Mouse (Mus musculus): Measurements from ENCODE around the gene Bola3. TPM values are rescaled to one million over a fixed set of nuclear protein-coding genes. Genes with fewer than 3 reads are reported as not detected.
"Not testable (repeated sequence)": the region's sequence is repeated elsewhere in the genome, so short reads cannot be mapped to it uniquely, and the experiment has no call there.

Gene Bola3
- polyA plus RNA-seq, 1 experiment from 2014 or later: 196 TPM

DNA sequence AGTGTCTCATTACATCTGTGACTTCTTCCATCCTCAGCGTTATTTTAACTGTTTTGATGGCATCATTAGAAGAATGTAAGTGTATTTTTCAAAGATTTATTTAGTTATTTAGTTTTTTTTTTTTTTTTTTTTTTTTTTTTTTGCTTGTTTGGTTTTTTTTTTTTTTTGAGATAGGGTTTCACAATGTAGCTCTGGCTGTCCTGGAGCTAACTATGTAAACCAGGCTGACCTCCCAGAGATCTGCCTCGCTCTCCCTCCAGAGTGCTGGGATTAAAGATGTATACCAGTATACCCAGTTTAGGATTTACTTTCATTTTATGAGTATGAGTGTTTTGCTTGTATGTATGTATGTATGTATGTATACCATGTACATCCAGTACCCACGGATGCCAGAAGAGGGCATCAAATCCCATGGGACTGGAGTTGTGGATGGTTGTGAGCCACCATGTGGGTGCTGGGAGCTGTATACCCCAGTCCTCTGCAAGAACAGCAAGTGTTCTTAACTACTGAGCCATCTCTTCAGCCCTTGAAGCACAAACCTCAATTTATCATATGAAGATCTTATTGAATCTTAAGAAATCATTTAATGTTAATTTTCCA is 21.3 kb upstream of the Bola3 start:
- peak overlapping the region; percentile 74 for H3K4me3 ChIP-seq (ENCODE audit: low read depth, low read length)
- H3K9ac ChIP-seq (ENCODE audit: low read depth, low read length): no peak overlapping the region
- H3K9me3 ChIP-seq (replicated peaks; ENCODE audit: control insufficient read depth, low read length): no peaks in the 10 kb centered on the region
- ATAC-seq (ENCODE audit: low read depth): no peak
- H3K27me3 ChIP-seq (ENCODE audit: control insufficient read depth, insufficient read depth, low read depth, low read length): no peaks in the 10 kb centered on the region
- H3K36me3 ChIP-seq (ENCODE audit: control insufficient read depth, insufficient read depth): peaks cover 37% of the 10 kb centered on the region
- peaks cover 20% of the 10 kb centered on the region for H3K4me1 ChIP-seq (ENCODE audit: control insufficient read depth, low read depth, low read length)
- peak overlapping the region; percentile 56 for H3K4me2 ChIP-seq (ENCODE audit: low read depth, low read length)
- WGBS (ENCODE audit: insufficient replicate concordance): 84% methylated on average over 3 of the region's 3 CpGs
- H3K27ac ChIP-seq (ENCODE audit: low read length): no peak overlapping the region

DNA sequence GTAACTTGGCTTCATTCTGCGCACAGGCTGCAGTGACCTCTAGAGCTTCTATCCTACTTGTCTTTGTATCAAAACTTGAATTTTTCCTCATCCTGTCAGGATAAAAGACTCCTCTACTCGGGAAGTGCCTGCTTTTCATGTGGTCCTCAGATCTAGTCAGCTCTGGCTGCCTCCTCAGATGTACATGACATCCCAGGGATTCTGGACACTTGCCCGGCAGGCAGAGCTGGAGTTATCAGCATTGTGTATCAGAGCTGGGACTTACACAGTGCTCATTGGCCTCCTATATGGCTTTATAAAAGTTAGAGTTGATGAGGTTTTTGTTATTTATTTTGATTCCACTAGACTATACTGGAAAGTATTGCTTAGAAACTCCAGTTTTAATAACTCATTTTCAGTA is 7.6 kb upstream of the Bola3 start:
- peaks cover 44% of the 10 kb centered on the region for H3K36me3 ChIP-seq (ENCODE audit: control insufficient read depth, insufficient read depth)
- H3K9me3 ChIP-seq (replicated peaks; ENCODE audit: control insufficient read depth, low read length): no peaks in the 10 kb centered on the region
- no peaks in the 10 kb centered on the region for H3K27me3 ChIP-seq (ENCODE audit: control insufficient read depth, insufficient read depth, low read depth, low read length)
- H3K4me1 ChIP-seq (ENCODE audit: control insufficient read depth, low read depth, low read length): no peaks in the 10 kb centered on the region
- WGBS (ENCODE audit: insufficient replicate concordance): 70% methylated on average over 3 of the region's 3 CpGs
- no peak for ATAC-seq (ENCODE audit: low read depth)
- no peak overlapping the region for H3K9ac ChIP-seq (ENCODE audit: low read depth, low read length)
- H3K4me3 ChIP-seq (ENCODE audit: low read depth, low read length): no peak overlapping the region
- H3K27ac ChIP-seq (ENCODE audit: low read length): no peak overlapping the region
- no peak overlapping the region for H3K4me2 ChIP-seq (ENCODE audit: low read depth, low read length)

DNA sequence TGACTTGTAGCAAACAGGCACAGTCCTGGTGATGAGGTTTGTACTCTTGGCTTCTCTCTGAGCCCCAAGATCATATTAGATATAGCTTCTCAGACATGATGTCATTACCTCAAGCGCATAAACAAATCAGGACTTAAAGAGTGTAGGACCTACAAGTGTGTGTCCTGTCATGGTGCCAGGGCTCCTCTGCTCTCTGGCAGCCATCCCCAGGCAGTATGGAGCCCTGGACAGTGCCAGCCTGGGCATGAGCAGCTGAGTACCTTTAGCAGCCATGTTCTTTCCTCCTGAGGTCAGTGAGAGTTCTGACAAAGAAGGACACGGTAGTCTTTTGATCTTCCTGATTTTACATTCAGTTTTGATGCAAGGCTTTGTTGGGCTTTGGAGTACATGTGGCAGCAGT is 6.0 kb upstream of the Bola3 start:
- Histone ChIP-seq H3K36me3 (ENCODE audit: control insufficient read depth, insufficient read depth) (peaks cover 43% of the 10 kb centered on the region), H3K4me3 (ENCODE audit: low read depth, low read length) (no peak overlapping the region), H3K9ac (ENCODE audit: low read depth, low read length) (no peak overlapping the region), H3K27ac (ENCODE audit: low read length) (no peak overlapping the region), H3K27me3 (ENCODE audit: control insufficient read depth, insufficient read depth, low read depth, low read length) (no peaks in the 10 kb centered on the region), H3K4me1 (ENCODE audit: control insufficient read depth, low read depth, low read length) (no peaks in the 10 kb centered on the region), H3K4me2 (ENCODE audit: low read depth, low read length) (no peak overlapping the region), H3K9me3 (replicated peaks; ENCODE audit: control insufficient read depth, low read length) (no peaks in the 10 kb centered on the region)
- no peak for ATAC-seq (ENCODE audit: low read depth)
- 93% methylated on average over 2 of the region's 2 CpGs for WGBS (ENCODE audit: insufficient replicate concordance)

DNA sequence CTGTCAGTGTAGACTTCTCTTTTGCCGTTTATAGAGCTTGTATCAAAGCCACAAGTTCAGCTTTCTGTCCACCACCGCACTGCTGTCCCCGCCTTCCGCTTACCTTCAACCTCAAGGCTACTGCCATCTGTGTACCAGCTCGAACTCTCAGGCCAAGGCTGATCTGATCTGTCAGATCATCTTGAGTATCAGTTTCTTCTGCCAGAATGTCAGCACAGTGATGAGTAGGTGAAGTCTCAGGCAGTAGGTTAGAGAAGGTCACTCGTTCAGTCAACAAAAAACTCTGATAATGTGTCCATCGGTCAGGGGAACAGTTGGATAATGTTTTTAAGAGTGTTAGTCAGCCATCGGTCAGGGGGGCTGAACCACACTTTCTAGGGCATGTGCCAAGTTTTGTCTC is 3.7 kb upstream of the Bola3 start:
- H3K27ac ChIP-seq (ENCODE audit: low read length); H3K4me2 ChIP-seq (ENCODE audit: low read depth, low read length); H3K9ac ChIP-seq (ENCODE audit: low read depth, low read length); H3K4me3 ChIP-seq (ENCODE audit: low read depth, low read length); ATAC-seq (ENCODE audit: low read depth); H3K9me3 ChIP-seq (replicated peaks; ENCODE audit: control insufficient read depth, low read length); H3K27me3 ChIP-seq (ENCODE audit: control insufficient read depth, insufficient read depth, low read depth, low read length): not testable (repeated sequence)
- WGBS (ENCODE audit: insufficient replicate concordance): 77% methylated on average over 8 of the region's 8 CpGs
- H3K4me1 ChIP-seq (ENCODE audit: control insufficient read depth, low read depth, low read length): peaks cover 10% of the 10 kb centered on the region
- H3K36me3 ChIP-seq (ENCODE audit: control insufficient read depth, insufficient read depth): peaks cover 22% of the 10 kb centered on the region

DNA sequence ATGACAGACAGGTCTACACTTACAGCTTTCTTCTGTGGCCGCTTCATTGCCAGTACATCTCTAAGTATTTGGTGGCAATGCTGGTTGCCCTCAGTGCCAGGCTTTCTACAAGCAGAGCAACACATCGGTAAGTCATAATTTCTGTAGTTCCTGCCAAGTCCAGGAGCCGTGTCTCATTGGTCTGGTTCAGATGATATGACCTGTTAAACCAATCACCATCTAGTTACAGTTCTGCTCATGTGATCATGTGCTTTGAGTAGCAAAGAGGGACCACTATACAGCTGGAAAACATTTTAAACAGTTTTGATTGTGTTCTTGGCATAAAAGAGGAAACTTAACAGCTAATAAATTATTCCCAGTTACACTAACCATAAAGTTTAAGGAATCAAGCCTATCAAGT is 1.0 kb upstream of the Bola3 start:
- H3K4me3 ChIP-seq (ENCODE audit: low read depth, low read length): no peak overlapping the region
- ATAC-seq (ENCODE audit: low read depth): no peak
- no peak overlapping the region for H3K4me2 ChIP-seq (ENCODE audit: low read depth, low read length)
- no peak overlapping the region for H3K27ac ChIP-seq (ENCODE audit: low read length)
- no peaks in the 10 kb centered on the region for H3K9me3 ChIP-seq (replicated peaks; ENCODE audit: control insufficient read depth, low read length)
- H3K27me3 ChIP-seq (ENCODE audit: control insufficient read depth, insufficient read depth, low read depth, low read length): no peaks in the 10 kb centered on the region
- H3K4me1 ChIP-seq (ENCODE audit: control insufficient read depth, low read depth, low read length): peaks cover 30% of the 10 kb centered on the region
- WGBS (ENCODE audit: insufficient replicate concordance): 74% methylated on average over 3 of the region's 3 CpGs
- H3K9ac ChIP-seq (ENCODE audit: low read depth, low read length): no peak overlapping the region
- peaks cover 3% of the 10 kb centered on the region for H3K36me3 ChIP-seq (ENCODE audit: control insufficient read depth, insufficient read depth)

DNA sequence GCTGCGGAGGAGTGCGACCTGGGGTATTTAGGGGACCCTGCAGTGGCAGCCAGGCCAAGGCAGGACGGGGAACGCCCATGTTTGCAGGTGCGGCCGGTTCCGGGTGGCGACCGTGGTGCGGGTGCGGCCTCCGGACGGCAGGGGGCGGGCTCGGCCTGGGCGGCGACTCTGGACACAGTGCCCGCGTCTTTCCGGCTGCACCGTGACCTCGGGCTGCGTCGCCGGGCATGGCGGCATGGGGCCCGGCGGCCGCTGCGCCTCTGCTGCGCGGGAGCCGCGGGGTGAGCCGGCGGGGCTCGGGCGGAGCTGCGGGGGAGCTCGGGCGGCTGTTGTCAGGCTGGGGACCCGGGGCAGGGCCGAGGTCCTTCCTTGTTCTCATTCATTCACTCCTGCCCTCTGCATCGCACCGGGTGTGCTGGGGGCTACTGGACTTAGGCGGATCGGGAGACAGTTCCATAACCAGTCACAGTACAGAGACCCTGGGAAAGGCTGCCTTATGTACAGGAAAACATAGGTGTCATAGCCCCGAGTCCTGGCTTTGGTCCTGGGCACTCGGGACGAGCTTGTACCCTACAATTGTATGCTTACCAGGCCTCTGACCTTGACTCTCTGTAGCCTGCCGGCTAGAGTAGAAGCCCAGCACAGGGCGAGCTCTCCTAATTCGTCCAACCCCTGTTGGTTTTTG is 469 bp downstream of the Bola3 start:
- Histone ChIP-seq H3K36me3 (ENCODE audit: control insufficient read depth, insufficient read depth) (peaks cover 16% of the 10 kb centered on the region), H3K4me1 (ENCODE audit: control insufficient read depth, low read depth, low read length) (peaks cover 42% of the 10 kb centered on the region), H3K27ac (ENCODE audit: low read length) (peak overlapping the region; percentile 97), H3K4me2 (ENCODE audit: low read depth, low read length) (peak overlapping the region; percentile 84), H3K9me3 (replicated peaks; ENCODE audit: control insufficient read depth, low read length) (no peaks in the 10 kb centered on the region), H3K9ac (ENCODE audit: low read depth, low read length) (peak overlapping the region; percentile 98), H3K27me3 (ENCODE audit: control insufficient read depth, insufficient read depth, low read depth, low read length) (no peaks in the 10 kb centered on the region), H3K4me3 (ENCODE audit: low read depth, low read length) (peak overlapping the region; percentile 92)
- WGBS (ENCODE audit: insufficient replicate concordance): under 1% methylated on average over 53 of the region's 53 CpGs
- peak; percentile 82 for ATAC-seq (ENCODE audit: low read depth)

DNA sequence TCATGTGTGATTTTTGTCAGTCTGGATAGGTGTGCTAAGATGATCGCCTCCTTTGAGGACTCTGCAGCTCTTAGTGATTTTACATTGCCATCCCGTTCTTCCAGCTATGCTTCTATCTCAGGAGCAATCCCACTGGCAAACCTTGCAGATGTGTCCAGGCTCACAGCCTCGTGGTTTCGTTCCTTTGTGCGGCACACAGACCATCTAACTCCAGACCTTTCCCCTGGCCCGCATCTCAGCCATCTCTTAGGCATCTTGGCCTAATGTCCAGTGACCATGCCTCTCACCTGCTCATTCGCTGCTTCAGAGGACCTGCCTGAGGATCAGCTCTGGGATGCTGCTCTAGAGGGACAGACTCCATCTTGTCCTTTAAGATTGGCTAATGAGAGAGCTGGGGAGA is 1.2 kb downstream of the Bola3 start:
- 70% methylated on average over 7 of the region's 7 CpGs for WGBS (ENCODE audit: insufficient replicate concordance)

DNA sequence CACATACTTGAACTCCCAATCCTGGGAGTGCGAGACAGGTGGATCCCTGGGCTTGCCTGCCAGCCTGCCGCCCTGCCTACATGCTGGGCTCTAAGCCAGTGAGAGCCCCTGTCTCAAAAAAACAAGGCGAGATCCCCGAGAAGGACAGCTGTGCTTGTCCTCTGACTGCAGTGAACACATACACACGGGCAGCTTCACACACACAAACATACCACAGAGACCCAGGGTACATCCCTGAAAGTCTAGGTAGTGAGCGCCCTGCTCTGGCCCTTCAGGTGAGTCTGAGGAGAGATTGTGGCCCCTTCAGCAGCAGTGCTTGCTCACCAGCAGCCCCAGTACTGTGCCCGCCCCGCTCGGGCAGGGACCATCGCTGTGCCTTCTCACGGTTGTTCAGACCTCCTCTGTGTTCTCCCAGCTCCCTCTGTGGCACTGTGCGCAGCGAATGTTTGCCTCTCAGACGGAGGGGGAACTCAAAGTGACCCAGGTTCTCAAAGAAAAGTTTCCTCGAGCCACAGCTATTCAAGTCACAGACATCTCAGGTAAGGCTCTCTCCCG is 2.0 kb downstream of the Bola3 start:
- Histone ChIP-seq H3K9ac (ENCODE audit: low read depth, low read length) (peak overlapping the region; percentile 98), H3K27me3 (ENCODE audit: control insufficient read depth, insufficient read depth, low read depth, low read length) (no peaks in the 10 kb centered on the region), H3K36me3 (ENCODE audit: control insufficient read depth, insufficient read depth) (peaks cover 25% of the 10 kb centered on the region), H3K4me2 (ENCODE audit: low read depth, low read length) (peak overlapping the region; percentile 84), H3K27ac (ENCODE audit: low read length) (peak overlapping the region; percentile 97), H3K4me1 (ENCODE audit: control insufficient read depth, low read depth, low read length) (peaks cover 51% of the 10 kb centered on the region), H3K4me3 (ENCODE audit: low read depth, low read length) (peak overlapping the region; percentile 92), H3K9me3 (replicated peaks; ENCODE audit: control insufficient read depth, low read length) (no peaks in the 10 kb centered on the region)
- 66% methylated on average over 16 of the region's 16 CpGs for WGBS (ENCODE audit: insufficient replicate concordance)
- ATAC-seq (ENCODE audit: low read depth): no peak

More for the DNA sequence above, 1.2 kb downstream of the Bola3 start:
- peak overlapping the region; percentile 84 for H3K4me2 ChIP-seq (ENCODE audit: low read depth, low read length)
- peaks cover 22% of the 10 kb centered on the region for H3K36me3 ChIP-seq (ENCODE audit: control insufficient read depth, insufficient read depth)
- H3K4me3 ChIP-seq (ENCODE audit: low read depth, low read length): peak overlapping the region; percentile 92
- peak overlapping the region; percentile 97 for H3K27ac ChIP-seq (ENCODE audit: low read length)
- ATAC-seq (ENCODE audit: low read depth): no peak
- H3K9ac ChIP-seq (ENCODE audit: low read depth, low read length): peak overlapping the region; percentile 98
- no peaks in the 10 kb centered on the region for H3K9me3 ChIP-seq (replicated peaks; ENCODE audit: control insufficient read depth, low read length)
- no peaks in the 10 kb centered on the region for H3K27me3 ChIP-seq (ENCODE audit: control insufficient read depth, insufficient read depth, low read depth, low read length)
- H3K4me1 ChIP-seq (ENCODE audit: control insufficient read depth, low read depth, low read length): peaks cover 49% of the 10 kb centered on the region

DNA sequence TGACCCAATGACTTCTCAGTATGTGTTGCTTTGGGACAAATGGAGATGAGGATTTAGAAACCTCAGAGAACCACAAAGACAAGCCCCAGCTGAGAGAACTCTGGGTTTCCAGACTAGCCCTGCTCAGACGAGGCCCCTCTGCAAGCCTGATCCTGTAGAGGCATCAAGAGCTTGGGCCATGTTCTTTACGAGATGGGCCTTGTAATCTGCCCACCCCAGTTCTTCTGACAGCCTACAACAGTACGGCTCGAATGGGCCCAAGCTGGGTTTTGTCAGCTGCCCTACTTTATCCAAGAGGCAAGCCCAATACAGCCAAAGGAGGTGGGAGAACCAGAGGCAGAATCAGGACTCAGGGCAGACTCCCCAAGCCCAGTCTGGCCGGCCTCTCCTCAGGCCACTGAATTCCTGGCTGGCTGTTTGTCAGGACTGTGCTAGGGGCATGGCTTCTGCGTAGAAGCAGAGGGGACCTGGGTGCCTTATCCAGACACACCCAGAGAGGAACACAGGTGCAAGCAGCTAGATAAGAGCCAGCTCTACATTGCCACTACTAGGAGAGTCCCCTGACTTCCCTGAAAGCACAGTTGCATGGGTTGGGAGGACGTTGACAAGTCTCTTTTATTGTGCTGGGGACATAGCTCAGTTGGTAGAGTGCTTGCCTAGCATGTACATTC is 2.7 kb downstream of the Bola3 start:
- no peaks in the 10 kb centered on the region for H3K27me3 ChIP-seq (ENCODE audit: control insufficient read depth, insufficient read depth, low read depth, low read length)
- peaks cover 25% of the 10 kb centered on the region for H3K36me3 ChIP-seq (ENCODE audit: control insufficient read depth, insufficient read depth)
- peak; percentile 94 for ATAC-seq (ENCODE audit: low read depth)
- H3K9ac ChIP-seq (ENCODE audit: low read depth, low read length): peak overlapping the region; percentile 98
- H3K9me3 ChIP-seq (replicated peaks; ENCODE audit: control insufficient read depth, low read length): no peaks in the 10 kb centered on the region
- 20% methylated on average over 7 of the region's 7 CpGs for WGBS (ENCODE audit: insufficient replicate concordance)
- peaks cover 55% of the 10 kb centered on the region for H3K4me1 ChIP-seq (ENCODE audit: control insufficient read depth, low read depth, low read length)
- H3K27ac ChIP-seq (ENCODE audit: low read length): peak overlapping the region; percentile 97
- peak overlapping the region; percentile 84 for H3K4me2 ChIP-seq (ENCODE audit: low read depth, low read length)
- H3K4me3 ChIP-seq (ENCODE audit: low read depth, low read length): peak overlapping the region; percentile 92

All from liver, embryonic 16.5 days (tissue).